ENCODE assay signal across 7 mouse cellular contexts in the genomic region with DNA sequence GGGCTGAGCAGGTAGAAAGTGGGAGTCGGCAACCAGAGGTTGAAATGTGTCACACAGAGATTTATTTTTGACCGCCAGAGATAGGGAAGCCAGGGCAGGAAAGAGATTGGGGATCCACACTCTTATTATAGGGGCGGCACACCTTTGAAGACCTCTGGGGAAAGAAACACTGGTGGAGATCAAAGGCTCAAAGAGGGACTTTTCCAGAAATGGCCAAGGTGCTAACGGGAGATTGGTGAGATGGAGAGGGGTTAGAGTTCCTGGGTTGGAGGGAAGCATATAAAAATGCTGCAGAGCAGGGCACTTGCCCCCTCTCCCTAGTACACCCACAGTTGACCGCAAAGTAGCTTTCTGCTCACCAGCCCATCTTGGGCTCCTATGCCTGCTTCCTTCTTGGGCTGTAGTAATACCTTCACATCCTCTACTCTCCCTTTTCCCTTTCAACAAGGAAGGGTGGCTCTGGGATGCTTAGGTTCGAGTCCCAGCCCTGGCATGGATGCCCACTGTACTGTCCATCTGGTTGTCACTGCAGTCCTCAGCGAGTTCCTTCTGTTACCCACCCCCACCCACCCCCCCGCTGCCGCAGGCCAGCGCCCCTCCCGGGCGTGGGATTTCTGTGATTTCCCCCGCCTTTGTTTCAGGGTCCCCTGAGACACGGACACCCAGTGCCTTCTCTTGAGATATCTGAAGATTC. TPM values are rescaled to one million over a fixed set of nuclear protein-coding genes. Genes with fewer than 3 reads are reported as not detected.
DNase-seq lines count a peak whose midpoint lies in the region; ATAC-seq lines count a peak whose summit lies in the region.

No protein-coding gene starts in this region.

- H3K4me1 ChIP-seq in lung, embryonic 16.5 days (replicated peaks; ENCODE audit: control insufficient read depth, insufficient read depth, low read length): peaks cover 26% of the 10 kb centered on the region
- peaks cover 4% of the 10 kb centered on the region; the same call in 1 of the 2 replicates for H3K4me1 ChIP-seq in forebrain, embryonic 14.5 days (ENCODE audit: control insufficient read depth, insufficient read depth, low read length)
- peaks cover 32% of the 10 kb centered on the region for H3K4me1 ChIP-seq in limb, embryonic 13.5 days
- H3K4me1 ChIP-seq in stomach, embryonic 14.5 days (ENCODE audit: control insufficient read depth, insufficient read depth, low read length): peaks cover 16% of the 10 kb centered on the region

- H3K27ac ChIP-seq in lung, embryonic 16.5 days (ENCODE audit: low read length): peak overlapping the region; percentile 20; the same call in 1 of the 2 replicates
- H3K27ac ChIP-seq in forebrain, embryonic 14.5 days (ENCODE audit: low read depth, low read length): no peak overlapping the region
- H3K27ac ChIP-seq in limb, embryonic 13.5 days: peak overlapping the region; percentile 98
- H3K27ac ChIP-seq in stomach, embryonic 14.5 days (ENCODE audit: low read length): peak overlapping the region; percentile 93; the same call in 1 of the 2 replicates

- 32% methylated on average over 14 of the region's 14 CpGs for whole genome bisulfite sequencing in lung, embryonic 16.5 days
- 33% methylated on average over 14 of the region's 14 CpGs for WGBS in forebrain, embryonic 14.5 days
- 25% methylated on average over 14 of the region's 14 CpGs for WGBS in limb, embryonic 13.5 days
- 29% methylated on average over 14 of the region's 14 CpGs for WGBS in stomach, embryonic 14.5 days

- no peak for DNase-seq in lung, postnatal 4 days
- DNase-seq in forebrain, embryonic 14.5 days (ENCODE audit: low spot score): peak; percentile 16
- DNase-seq in spleen, postnatal 36 days (ENCODE audit: low spot score in 2 of 2): no peak
- no peak for DNase-seq in spleen, postnatal 10 days (ENCODE audit: low spot score in 2 of 2)

- H3K36me3 ChIP-seq in lung, embryonic 16.5 days (ENCODE audit: control insufficient read depth, insufficient read depth, low read length): peaks cover under 1% of the 10 kb centered on the region; the same call in 1 of the 2 replicates
- H3K36me3 ChIP-seq in forebrain, embryonic 14.5 days (ENCODE audit: control insufficient read depth, insufficient read depth, low read length): no peaks in the 10 kb centered on the region
- H3K36me3 ChIP-seq in limb, embryonic 13.5 days: peaks cover 12% of the 10 kb centered on the region
- no peaks in the 10 kb centered on the region for H3K36me3 ChIP-seq in stomach, embryonic 14.5 days (ENCODE audit: control insufficient read depth, insufficient read depth, low read length)

- peak overlapping the region; percentile 98 for H3K9ac ChIP-seq in lung, embryonic 16.5 days (ENCODE audit: low read length)
- peak overlapping the region; percentile 76 for H3K9ac ChIP-seq in forebrain, embryonic 14.5 days (ENCODE audit: low read length)
- H3K9ac ChIP-seq in limb, embryonic 13.5 days: peak overlapping the region; percentile 96
- peak overlapping the region; percentile 93 for H3K9ac ChIP-seq in stomach, embryonic 14.5 days (replicated peaks; ENCODE audit: low read depth, low read length)

- peak overlapping the region; percentile 95 for H3K4me3 ChIP-seq in lung, embryonic 16.5 days (ENCODE audit: low read length)
- peak overlapping the region; percentile 74 for H3K4me3 ChIP-seq in forebrain, embryonic 14.5 days (ENCODE audit: low read depth, low read length)
- peak overlapping the region; percentile 91 for H3K4me3 ChIP-seq in limb, embryonic 13.5 days
- peak overlapping the region; percentile 92 for H3K4me3 ChIP-seq in stomach, embryonic 14.5 days (ENCODE audit: low read depth, low read length)

- H3K4me2 ChIP-seq in lung, embryonic 16.5 days (ENCODE audit: low read depth, low read length): peak overlapping the region; percentile 84
- peak overlapping the region; percentile 80 for H3K4me2 ChIP-seq in forebrain, embryonic 14.5 days (ENCODE audit: low read length)
- peak overlapping the region; percentile 77 for H3K4me2 ChIP-seq in limb, embryonic 13.5 days (replicated peaks)
- peak overlapping the region; percentile 37 for H3K4me2 ChIP-seq in stomach, embryonic 14.5 days (replicated peaks; ENCODE audit: low read depth, low read length)

- ATAC-seq in lung, embryonic 16.5 days (ENCODE audit: low read depth): peak; percentile 10
- ATAC-seq in forebrain, embryonic 14.5 days: peak; percentile 28
- ATAC-seq in limb, embryonic 13.5 days (ENCODE audit: low FRiP score, low read depth): peak; percentile 17; the same call in 1 of the 2 replicates
- ATAC-seq in stomach, embryonic 14.5 days (ENCODE audit: insufficient number of reproducible peaks, insufficient read depth, low FRiP score, low read depth): peak; percentile 30

- H3K9me3 ChIP-seq in lung, embryonic 16.5 days (ENCODE audit: control insufficient read depth, low read length): no peaks in the 10 kb centered on the region
- no peaks in the 10 kb centered on the region for H3K9me3 ChIP-seq in forebrain, embryonic 14.5 days (replicated peaks; ENCODE audit: control insufficient read depth, low read length)
- no peaks in the 10 kb centered on the region for H3K9me3 ChIP-seq in limb, embryonic 13.5 days
- H3K9me3 ChIP-seq in stomach, embryonic 14.5 days (ENCODE audit: control insufficient read depth, low read depth, low read length): no peaks in the 10 kb centered on the region

- H3K27me3 ChIP-seq in lung, embryonic 16.5 days (ENCODE audit: control insufficient read depth, insufficient read depth, low read depth, low read length): no peaks in the 10 kb centered on the region
- no peaks in the 10 kb centered on the region for H3K27me3 ChIP-seq in forebrain, embryonic 14.5 days (replicated peaks; ENCODE audit: control insufficient read depth, insufficient read depth, low read length)
- no peaks in the 10 kb centered on the region for H3K27me3 ChIP-seq in limb, embryonic 13.5 days
- H3K27me3 ChIP-seq in stomach, embryonic 14.5 days (ENCODE audit: control insufficient read depth, insufficient read depth, low read length): no peaks in the 10 kb centered on the region

RNA-seq across cellular contexts. Expression of gene Fstl1, which starts 0.4 kb away (rescaled TPM):
- polyA plus RNA-seq in lung, embryonic 16.5 days (2015; fragmentation: Nextera tagmentation; extraction: Ambion mirVana): 617 and 655 TPM in 2 replicates
- 90.2 and 101 TPM in 2 replicates for polyA plus RNA-seq in forebrain, embryonic 14.5 days (2014; fragmentation: Nextera tagmentation; extraction: Ambion mirVana)
- 714 and 731 TPM in 2 replicates for polyA plus RNA-seq in limb, embryonic 13.5 days (2015; fragmentation: Nextera tagmentation; extraction: Ambion mirVana)
- polyA plus RNA-seq in stomach, embryonic 14.5 days (2014; fragmentation: Nextera tagmentation; extraction: Ambion mirVana): 519 and 542 TPM in 2 replicates
